Comparison of ENCODE assay signal across 31 mouse cellular contexts in the genomic region with DNA sequence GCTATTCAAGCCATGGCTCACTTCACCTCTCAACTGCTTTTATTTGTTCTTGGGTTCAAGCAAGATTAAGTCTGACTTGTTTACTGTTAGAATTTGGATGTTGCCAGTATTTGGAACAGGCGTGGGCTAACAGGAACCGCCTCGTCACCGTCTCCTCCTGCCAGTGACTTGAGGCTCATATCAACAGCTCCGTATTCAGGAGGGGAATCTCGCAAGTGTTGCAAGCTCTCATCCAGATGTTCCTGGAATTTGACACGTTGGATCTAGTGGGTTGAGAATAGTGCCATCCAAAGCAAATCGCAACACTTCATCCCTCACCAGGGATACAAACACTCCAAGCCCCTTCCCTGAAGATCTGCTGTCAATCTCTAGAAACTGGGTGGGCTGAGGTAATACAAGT. TPM values are rescaled to one million over a fixed set of nuclear protein-coding genes. Genes with fewer than 3 reads are reported as not detected.
DNase-seq lines count a peak whose midpoint lies in the region.
"Had no signal": no experiment of that assay in that cellular context is flagged by ENCODE, and none has a peak within 500 bp of the region (broad histone marks: within the 10 kb centered on the region; RNA-seq: fewer than 3 reads in every experiment).

No protein-coding gene starts in this region.

- H3K27ac ChIP-seq in heart, embryonic 10.5 days, result no peak overlapping the region
- H3K27ac ChIP-seq: forebrain, embryonic 13.5 days; intestine, embryonic 15.5 days; macrophage had no signal

- intact Hi-C loops in heart, postnatal 36 days (cut with DNase I), result no loop called here
- intact Hi-C loops in left cerebral cortex, postnatal 10 days (cut with DNase I), result no loop called here

- no peak overlapping the region for H3K4me3 ChIP-seq in heart, embryonic 10.5 days
- H3K4me3 ChIP-seq: forebrain, embryonic 13.5 days; intestine, embryonic 15.5 days had no signal

- no peaks in the 10 kb centered on the region for H3K27me3 ChIP-seq in heart, embryonic 10.5 days (ENCODE audit: insufficient read depth, poor library complexity, severe bottlenecking)
- H3K27me3 ChIP-seq: forebrain, embryonic 13.5 days; intestine, embryonic 15.5 days; Patski had no signal

- H3K36me3 ChIP-seq in heart, embryonic 10.5 days, result 0 out of 2 replicates have a peak, but pooled peaks cover 2% of the 10 kb centered on the region
- H3K36me3 ChIP-seq: intestine, embryonic 15.5 days had no signal

- H3K9me3 ChIP-seq in heart, embryonic 10.5 days, result no peaks in the 10 kb centered on the region
- H3K9me3 ChIP-seq: forebrain, embryonic 13.5 days; intestine, embryonic 15.5 days had no signal

- DNase-seq in heart, embryonic 10.5 days (ENCODE audit: low spot score), result peak; percentile 70
- DNase-seq in heart, postnatal 36 days, result no peak
- DNase-seq in testis, postnatal 10 days (ENCODE audit: low spot score), result peak; percentile 9
- no peak for DNase-seq in testis, postnatal 14 days (ENCODE audit: low spot score)
- peak; percentile 67 for DNase-seq in lung, postnatal 25 days (ENCODE audit: low spot score)
- DNase-seq in natural killer cell, adult 2 months (ENCODE audit: low spot score in 2 of 2), result no peak
- no peak for DNase-seq in spleen, adult 12 weeks (ENCODE audit: low spot score)
- DNase-seq in left cerebral cortex, postnatal 10 days (ENCODE audit: extremely low spot score in 1 of 2, low spot score in 2 of 2), result no peak
- DNase-seq: adrenal gland, postnatal 14 days; cerebellum, adult 11 months; cerebellum, adult 9-10 months; cerebellum, postnatal 36 days; gastrocnemius, postnatal 10 days; heart, postnatal 14 days; kidney, adult 9 months; kidney, postnatal 10 days; layer of hippocampus, postnatal 36 days; midbrain, embryonic 14.5 days; thymus, postnatal 25 days had no signal

- peaks cover 4% of the 10 kb centered on the region for H3K4me1 ChIP-seq in heart, embryonic 10.5 days
- H3K4me1 ChIP-seq: forebrain, embryonic 13.5 days; intestine, embryonic 15.5 days had no signal

- WGBS in heart, embryonic 10.5 days, result 56% methylated on average over 8 of the region's 8 CpGs

RNA-seq across cellular contexts. Expression of a gene that starts 15.6 kb away (rescaled TPM):
- polyA plus RNA-seq in heart, embryonic 10.5 days (2016; fragmentation: Nextera tagmentation; extraction: Ambion mirVana), result 0.73 and 1.0 TPM in 2 replicates
- total RNA-seq in heart, postnatal 36 days (2021), result 1 to 10 TPM; 2.7 to 8.2 TPM
- under 1 TPM in 1 of 2 experiments, not detected in 1; 0.39 TPM for total RNA-seq in left cerebral cortex, postnatal 10 days (2021)
- total RNA-seq: liver, adult 2 months; megakaryocyte-erythroid progenitor cell, adult 5-6 weeks; MEL; monocyte, adult 5-6 weeks; neutrophil, adult 5-6 weeks had no signal
- polyA plus RNA-seq: embryonic facial prominence, embryonic 11.5 days; forebrain, embryonic 13.5 days; hindbrain, embryonic 11.5 days; limb, embryonic 11.5 days; midbrain, embryonic 14.5 days had no signal

Comparison
In these comparisons a context has a peak if more than half of its experiments do, and no peak if none do; other contexts are left out.
1. DNase-seq: peak in heart, embryonic 10.5 days (single experiment), testis, postnatal 10 days (single experiment) and lung, postnatal 25 days (single experiment); none in heart, postnatal 36 days (0 of 2), testis, postnatal 14 days (single experiment), natural killer cell, adult 2 months (0 of 2), spleen, adult 12 weeks (single experiment) and left cerebral cortex, postnatal 10 days (0 of 2).